43 mouse cellular contexts compared by ENCODE assay signal in the genomic region with DNA sequence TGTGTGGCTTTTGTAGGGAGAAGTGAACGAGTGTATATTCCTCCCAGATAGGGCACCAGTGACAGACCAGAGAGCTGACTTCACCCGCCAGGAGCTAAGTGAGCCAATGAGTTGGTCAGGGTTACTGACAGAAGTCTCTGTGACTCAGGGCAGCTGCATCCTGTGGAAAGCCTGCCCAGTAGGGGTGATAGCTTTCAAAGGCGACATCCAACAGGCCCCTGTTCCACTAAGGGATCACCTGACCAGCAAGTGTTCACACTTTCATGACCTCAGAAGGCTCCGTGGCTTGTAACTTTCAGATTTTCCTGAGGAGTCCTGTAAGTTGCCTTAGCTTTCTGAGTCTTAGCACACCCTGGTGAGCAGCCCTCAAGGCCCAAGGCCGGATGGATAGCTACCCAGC. TPM values are rescaled to one million over a fixed set of nuclear protein-coding genes. Genes with fewer than 3 reads are reported as not detected.
"Had no signal": no experiment of that assay in that cellular context is flagged by ENCODE, and none has a peak within 500 bp of the region (broad histone marks: within the 10 kb centered on the region; RNA-seq: fewer than 3 reads in every experiment).

No protein-coding gene starts in this region.

- H3K9me3 ChIP-seq: heart, embryonic 10.5 days; heart, embryonic 12.5 days; heart, embryonic 13.5 days; hindbrain, embryonic 10.5 days; hindbrain, embryonic 12.5 days; hindbrain, embryonic 15.5 days; intestine, embryonic 15.5 days; kidney, embryonic 15.5 days had no signal

- H3K4me2 ChIP-seq: heart, embryonic 11.5 days; heart, embryonic 12.5 days; heart, embryonic 13.5 days; heart, embryonic 15.5 days; hindbrain, embryonic 12.5 days; hindbrain, embryonic 13.5 days; hindbrain, embryonic 14.5 days; hindbrain, embryonic 15.5 days; intestine, embryonic 15.5 days; kidney, embryonic 15.5 days had no signal

- ATAC-seq: hindbrain, embryonic 16.5 days; hindbrain, postnatal 0 days; inflammation-experienced regulatory T-cells, adult 6 months; intestine, embryonic 15.5 days; intestine, embryonic 16.5 days; intestine, postnatal 0 days had no signal

- H3K27me3 ChIP-seq: heart, embryonic 12.5 days; heart, embryonic 13.5 days; heart, embryonic 15.5 days; hindbrain, embryonic 12.5 days; hindbrain, embryonic 15.5 days; intestine, embryonic 15.5 days; kidney, embryonic 15.5 days had no signal

- H3K4me1 ChIP-seq: heart, embryonic 12.5 days; hindbrain, embryonic 12.5 days; hindbrain, embryonic 13.5 days; hindbrain, embryonic 15.5 days; intestine, embryonic 15.5 days; kidney, embryonic 15.5 days had no signal

- DNase-seq: heart, postnatal 10 days; heart, postnatal 14 days; heart, postnatal 36 days; heart, postnatal 4 days; kidney, adult 11 months; kidney, adult 18-20 months; kidney, adult 2 months; kidney, adult 8-10 months; kidney, adult 9 months; kidney, postnatal 10 days; kidney, postnatal 14 days; kidney, postnatal 25 days; kidney, postnatal 36 days; kidney, postnatal 4 days; layer of hippocampus, postnatal 36 days had no signal

- H3K36me3 ChIP-seq: heart, embryonic 10.5 days; heart, embryonic 12.5 days; heart, embryonic 13.5 days; heart, embryonic 15.5 days; hindbrain, embryonic 10.5 days; hindbrain, embryonic 12.5 days; hindbrain, embryonic 13.5 days; hindbrain, embryonic 15.5 days; intestine, embryonic 15.5 days; kidney, embryonic 15.5 days had no signal

- H3K27ac ChIP-seq: heart, embryonic 10.5 days; heart, embryonic 13.5 days; heart, embryonic 15.5 days; hindbrain, embryonic 10.5 days; hindbrain, embryonic 12.5 days; hindbrain, embryonic 13.5 days; hindbrain, embryonic 14.5 days; hindbrain, embryonic 15.5 days; hindbrain, postnatal 0 days; intestine, embryonic 15.5 days; kidney, embryonic 15.5 days; kidney, postnatal 0 days; layer of hippocampus, adult 2 months had no signal

- H3K9ac ChIP-seq: heart, embryonic 12.5 days; heart, embryonic 13.5 days; heart, embryonic 15.5 days; hindbrain, embryonic 12.5 days; hindbrain, embryonic 13.5 days; hindbrain, embryonic 14.5 days; hindbrain, embryonic 15.5 days; intestine, embryonic 15.5 days; kidney, embryonic 15.5 days had no signal

- H3K4me3 ChIP-seq: heart, embryonic 10.5 days; heart, embryonic 12.5 days; heart, embryonic 13.5 days; heart, embryonic 15.5 days; hindbrain, embryonic 10.5 days; hindbrain, embryonic 12.5 days; hindbrain, embryonic 13.5 days; hindbrain, embryonic 15.5 days; intestine, embryonic 15.5 days; kidney, embryonic 15.5 days; layer of hippocampus, adult 2 months had no signal

RNA-seq across cellular contexts. Expression of a gene that starts 23.4 kb away (rescaled TPM):
- total RNA-seq: hindbrain, postnatal 0 days; layer of hippocampus, adult 18-20 months; layer of hippocampus, adult 2 months; layer of hippocampus, postnatal 10 days; layer of hippocampus, postnatal 14 days; layer of hippocampus, postnatal 25 days; layer of hippocampus, postnatal 36 days; left cerebral cortex, adult 18-20 months; left cerebral cortex, adult 8-10 months had no signal

RNA-seq across cellular contexts. Expression of a gene that starts 47.7 kb away (rescaled TPM):
- total RNA-seq: hematopoietic stem cell, adult 5-6 weeks had no signal

RNA-seq across cellular contexts. Expression of a gene that starts 55.8 kb away (rescaled TPM):
- total RNA-seq: heart, postnatal 10 days; heart, postnatal 25 days; heart, postnatal 36 days; hindbrain, postnatal 0 days; layer of hippocampus, adult 18-20 months; layer of hippocampus, adult 2 months; layer of hippocampus, adult 8-10 months; layer of hippocampus, postnatal 10 days; layer of hippocampus, postnatal 25 days; layer of hippocampus, postnatal 36 days; left cerebral cortex, adult 18-20 months; left cerebral cortex, adult 8-10 months had no signal
